Comparison of ENCODE assay signal across 9 mouse cellular contexts in genomic region chr15:99420101-99420500, GRCm38 (mm10). TPM values are rescaled to one million over a fixed set of nuclear protein-coding genes. Genes with fewer than 3 reads are reported as not detected.
A peak's percentile ranks its signal among the peaks of the same experiment; 100 is the strongest.
DNase-seq lines count a peak whose midpoint lies in the region; ATAC-seq and TF ChIP-seq lines count a peak whose summit lies in the region.
"Had no signal": no experiment of that assay in that cellular context is flagged by ENCODE, and none has a peak within 500 bp of the region (broad histone marks: within the 10 kb centered on the region; RNA-seq: fewer than 3 reads in every experiment).

No protein-coding gene starts in this region.

- no peak for DNase-seq in heart, adult 9 months (ENCODE audit: low spot score in 2 of 2)
- no peak for DNase-seq in ES-E14 (ENCODE audit: low read depth, low spot score)
- DNase-seq in midbrain, embryonic 10.5 days (ENCODE audit: low spot score): no peak
- DNase-seq in cerebellum, postnatal 10 days: no peak
- no peak for DNase-seq in cerebellum, adult 11 months
- no peak for DNase-seq in urinary bladder, postnatal 10 days (ENCODE audit: low spot score)
- DNase-seq: spleen, adult 18-20 months had no signal

- ATAC-seq in heart, embryonic 12.5 days (ENCODE audit: insufficient number of reproducible peaks, low FRiP score): no peak
- no peak for ATAC-seq in hindbrain, embryonic 12.5 days (ENCODE audit: low FRiP score)

- WGBS in heart, embryonic 12.5 days: 42% methylated on average over 5 of the region's 5 CpGs
- 34% methylated on average over 5 of the region's 5 CpGs for WGBS in hindbrain, embryonic 12.5 days
- WGBS in midbrain, embryonic 10.5 days: 29% methylated on average over 5 of the region's 5 CpGs

- no peaks in the 10 kb centered on the region for H3K9me3 ChIP-seq in heart, embryonic 12.5 days (replicated peaks)
- no peaks in the 10 kb centered on the region for H3K9me3 ChIP-seq in ES-E14 (ENCODE audit: control insufficient read depth, insufficient read depth, low read depth, low read length)
- no peaks in the 10 kb centered on the region for H3K9me3 ChIP-seq in hindbrain, embryonic 12.5 days (replicated peaks)
- no peaks in the 10 kb centered on the region for H3K9me3 ChIP-seq in midbrain, embryonic 10.5 days (replicated peaks)

- no peak overlapping the region for H3K4me3 ChIP-seq in heart, embryonic 12.5 days
- no peak overlapping the region for H3K4me3 ChIP-seq in ES-E14 (ENCODE audit: insufficient read depth in 1 of 2, low read depth in 1 of 2, low read length in 2 of 2, poor library complexity in 1 of 2, severe bottlenecking in 1 of 2)
- H3K4me3 ChIP-seq in hindbrain, embryonic 12.5 days: no peak overlapping the region
- peak overlapping the region; percentile 37 for H3K4me3 ChIP-seq in midbrain, embryonic 10.5 days

- no peak overlapping the region for H3K9ac ChIP-seq in heart, embryonic 12.5 days
- H3K9ac ChIP-seq in ES-E14 (ENCODE audit: insufficient read depth, low read depth, low read length, poor library complexity, severe bottlenecking): no peak overlapping the region
- no peak overlapping the region for H3K9ac ChIP-seq in hindbrain, embryonic 12.5 days

- peak overlapping the region; percentile 44 for H3K4me2 ChIP-seq in heart, embryonic 12.5 days
- peak overlapping the region; percentile 31 for H3K4me2 ChIP-seq in hindbrain, embryonic 12.5 days (replicated peaks)

- peaks cover 31% of the 10 kb centered on the region for H3K4me1 ChIP-seq in heart, embryonic 12.5 days (replicated peaks)
- H3K4me1 ChIP-seq in ES-E14 (ENCODE audit: control insufficient read depth in 2 of 2, insufficient read depth in 2 of 2, low read length in 2 of 2, poor library complexity in 1 of 2): peaks cover 11 to 31% of the 10 kb centered on the region in 2 experiments
- H3K4me1 ChIP-seq in hindbrain, embryonic 12.5 days: peaks cover 15% of the 10 kb centered on the region
- H3K4me1 ChIP-seq in midbrain, embryonic 10.5 days: peaks cover 33% of the 10 kb centered on the region

- H3K27ac ChIP-seq in heart, embryonic 12.5 days (ENCODE audit: poor library complexity, severe bottlenecking): peak overlapping the region; percentile 89
- H3K27ac ChIP-seq in ES-E14 (ENCODE audit: insufficient read depth, low read depth, low read length, poor library complexity, severe bottlenecking): peak overlapping the region; percentile 93; the same call in 1 of the 2 replicates
- peak overlapping the region; percentile 81 for H3K27ac ChIP-seq in hindbrain, embryonic 12.5 days
- H3K27ac ChIP-seq in midbrain, embryonic 10.5 days (replicated peaks): peak overlapping the region; percentile 93

- in situ Hi-C loops in ES-E14 (cut with MboI; ENCODE audit: low sequenced_read_pairs in 2 of 2, unreplicated experiment in 2 of 2): no loop called here

- peaks cover 37% of the 10 kb centered on the region for H3K36me3 ChIP-seq in heart, embryonic 12.5 days
- H3K36me3 ChIP-seq in ES-E14 (ENCODE audit: control insufficient read depth, insufficient read depth, low read length, poor library complexity, severe bottlenecking): no peaks in the 10 kb centered on the region
- H3K36me3 ChIP-seq in hindbrain, embryonic 12.5 days: peaks cover 29% of the 10 kb centered on the region
- H3K36me3 ChIP-seq in midbrain, embryonic 10.5 days: peaks cover 37% of the 10 kb centered on the region

- no peaks in the 10 kb centered on the region for H3K27me3 ChIP-seq in heart, embryonic 12.5 days (replicated peaks)
- H3K27me3 ChIP-seq in hindbrain, embryonic 12.5 days: no peaks in the 10 kb centered on the region
- no peaks in the 10 kb centered on the region for H3K27me3 ChIP-seq in midbrain, embryonic 10.5 days (ENCODE audit: low read depth, poor library complexity, severe bottlenecking)

TF ChIP-seq in ES-E14, 5 proteins besides CTCF, POLR2A, EP300 and RAD21:
- TF ChIP-seq ZC3H11A (IDR thresholded peaks at IDR 0.05; ENCODE audit: borderline replicate concordance, low read depth, low read length) (no peak), ZNF384 (IDR thresholded peaks at IDR 0.05; ENCODE audit: low read depth, low read length) (no peak), HCFC1 (IDR thresholded peaks at IDR 0.05; ENCODE audit: borderline replicate concordance, insufficient read depth, low read length) (no peak), CHD2 (IDR thresholded peaks at IDR 0.05; ENCODE audit: low read depth, low read length) (no peak), MAFK (IDR thresholded peaks at IDR 0.05; ENCODE audit: insufficient read depth, low read depth, low read length) (no peak)
TF ChIP-seq in ES-E14: peak in this region for 0.

RNA-seq across cellular contexts. Expression of gene Tmbim6, which starts 27.4 kb away (rescaled TPM):
- polyA plus RNA-seq in heart, embryonic 12.5 days (2016; fragmentation: Nextera tagmentation; extraction: Ambion mirVana): 251 and 253 TPM in 2 replicates
- total RNA-seq in ES-E14 (2012; rRNA removed): 436 and 550 TPM in 2 replicates
- 271 and 274 TPM in 2 replicates for polyA plus RNA-seq in hindbrain, embryonic 12.5 days (2016; fragmentation: Nextera tagmentation; extraction: Ambion mirVana)
- 288 and 305 TPM in 2 replicates for polyA plus RNA-seq in midbrain, embryonic 10.5 days (2016; fragmentation: Nextera tagmentation; extraction: Ambion mirVana)

RNA-seq across cellular contexts. Expression of gene Nckap5l, which starts 37.4 kb away (rescaled TPM):
- 11.4 and 12.0 TPM in 2 replicates for polyA plus RNA-seq in heart, embryonic 12.5 days (2016; fragmentation: Nextera tagmentation; extraction: Ambion mirVana)
- 5.9 and 6.3 TPM in 2 replicates for total RNA-seq in ES-E14 (2012; rRNA removed)
- 14.9 and 16.1 TPM in 2 replicates for polyA plus RNA-seq in hindbrain, embryonic 12.5 days (2016; fragmentation: Nextera tagmentation; extraction: Ambion mirVana)
- 11.0 and 11.3 TPM in 2 replicates for polyA plus RNA-seq in midbrain, embryonic 10.5 days (2016; fragmentation: Nextera tagmentation; extraction: Ambion mirVana)

RNA-seq across cellular contexts. Expression of gene Fmnl3, which starts 49.8 kb away (rescaled TPM):
- polyA plus RNA-seq in heart, embryonic 12.5 days (2016; fragmentation: Nextera tagmentation; extraction: Ambion mirVana): 17.2 and 21.0 TPM in 2 replicates
- total RNA-seq in ES-E14 (2012; rRNA removed): 13.4 and 16.8 TPM in 2 replicates
- polyA plus RNA-seq in hindbrain, embryonic 12.5 days (2016; fragmentation: Nextera tagmentation; extraction: Ambion mirVana): 19.7 and 23.4 TPM in 2 replicates
- polyA plus RNA-seq in midbrain, embryonic 10.5 days (2016; fragmentation: Nextera tagmentation; extraction: Ambion mirVana): 10.9 and 12.6 TPM in 2 replicates

RNA-seq across cellular contexts. Expression of gene Bcdin3d, which starts 54.4 kb away (rescaled TPM):
- polyA plus RNA-seq in heart, embryonic 12.5 days (2016; fragmentation: Nextera tagmentation; extraction: Ambion mirVana): 11.3 and 12.2 TPM in 2 replicates
- 36.1 and 47.5 TPM in 2 replicates for total RNA-seq in ES-E14 (2012; rRNA removed)
- 18.9 TPM in 2 replicates for polyA plus RNA-seq in hindbrain, embryonic 12.5 days (2016; fragmentation: Nextera tagmentation; extraction: Ambion mirVana)
- 21.3 and 22.1 TPM in 2 replicates for polyA plus RNA-seq in midbrain, embryonic 10.5 days (2016; fragmentation: Nextera tagmentation; extraction: Ambion mirVana)
